Mouse (Mus musculus) embryonic facial prominence, embryonic 13.5 days (tissue): ENCODE measurements around the gene Mpzl3. TPM values are rescaled to one million over a fixed set of nuclear protein-coding genes. Genes with fewer than 3 reads are reported as not detected.

ENCODE experiments used
- ATAC-seq: fragments of 200-750 bp; cut with Nextera tagmentation; 2 replicates; pipeline ENCODE4 v1.8.0; 2017; ENCODE audit warnings: low read depth; ENCODE audit not compliant: insufficient number of reproducible peaks, insufficient read depth, low FRiP score, low TSS enrichment
- H3K27ac ChIP-seq: fragments of 300-500 bp; sonication (generic); 2 replicates; pipeline ENCODE4 v1.5.1; 2015; ENCODE audit warnings: moderate library complexity, mild to moderate bottlenecking, inconsistent platforms
- H3K27me3 ChIP-seq: fragments of 300-500 bp; sonication (generic); 2 replicates; pipeline ENCODE4 v1.6.1; 2015; ENCODE audit warnings: mild to moderate bottlenecking, inconsistent platforms
- H3K36me3 ChIP-seq: fragments of 300-500 bp; sonication (generic); 2 replicates; pipeline ENCODE4 v1.6.1; 2015; ENCODE audit warnings: mild to moderate bottlenecking, inconsistent platforms
- H3K4me1 ChIP-seq: fragments of 300-500 bp; sonication (generic); 2 replicates; pipeline ENCODE4 v1.6.1; 2015; ENCODE audit warnings: inconsistent platforms
- H3K4me2 ChIP-seq: fragments of 300-500 bp; sonication (generic); 2 replicates; pipeline ENCODE4 v1.6.1; 2015; ENCODE audit warnings: moderate library complexity, mild to moderate bottlenecking, inconsistent platforms
- H3K4me3 ChIP-seq: fragments of 300-500 bp; sonication (generic); 2 replicates; pipeline ENCODE4 v1.5.1; 2015; ENCODE audit warnings: mild to moderate bottlenecking, inconsistent platforms
- H3K9ac ChIP-seq: fragments of 300-500 bp; sonication (generic); 2 replicates; pipeline ENCODE4 v1.6.1; 2015; ENCODE audit warnings: mild to moderate bottlenecking, inconsistent platforms
- H3K9me3 ChIP-seq: fragments of 300-500 bp; sonication (generic); 2 replicates; pipeline ENCODE4 v1.6.1; 2016; ENCODE audit warnings: inconsistent platforms
- WGBS: fragments of 180-500 bp; shearing (Covaris S2); methylation state at CpG from one replicate; pipeline ENCODE4 v1.1.7; 2015; ENCODE audit warnings: mixed read lengths; 5-methylcytosine and 5-hydroxymethylcytosine counted together
- polyA plus RNA-seq: library from polyadenylated mRNA; unstranded; fragments of >200 nt; fragmentation: Nextera tagmentation; extraction: Ambion mirVana; gene quantifications from 2 replicates; pipeline ENCODE4 v1.2.1, GENCODE M21; 2015

Gene Mpzl3
- polyA plus RNA-seq, 1 experiment from 2014 or later, result 1.8 TPM

GRCm38 (mm10) chr9:45105596-45106374 lies 50.8 kb downstream of the Mpzl3 start:
- H3K4me1 ChIP-seq, result no peaks in the 10 kb centered on the region
- no peak overlapping the region for H3K4me2 ChIP-seq
- no peaks in the 10 kb centered on the region for H3K27me3 ChIP-seq
- H3K4me3 ChIP-seq, result no peak overlapping the region
- ATAC-seq, result no peak
- no peaks in the 10 kb centered on the region for H3K9me3 ChIP-seq
- H3K27ac ChIP-seq, result no peak overlapping the region
- H3K36me3 ChIP-seq, result no peaks in the 10 kb centered on the region
- 83% methylated on average over 2 of the region's 2 CpGs for WGBS
- no peak overlapping the region for H3K9ac ChIP-seq

DNA sequence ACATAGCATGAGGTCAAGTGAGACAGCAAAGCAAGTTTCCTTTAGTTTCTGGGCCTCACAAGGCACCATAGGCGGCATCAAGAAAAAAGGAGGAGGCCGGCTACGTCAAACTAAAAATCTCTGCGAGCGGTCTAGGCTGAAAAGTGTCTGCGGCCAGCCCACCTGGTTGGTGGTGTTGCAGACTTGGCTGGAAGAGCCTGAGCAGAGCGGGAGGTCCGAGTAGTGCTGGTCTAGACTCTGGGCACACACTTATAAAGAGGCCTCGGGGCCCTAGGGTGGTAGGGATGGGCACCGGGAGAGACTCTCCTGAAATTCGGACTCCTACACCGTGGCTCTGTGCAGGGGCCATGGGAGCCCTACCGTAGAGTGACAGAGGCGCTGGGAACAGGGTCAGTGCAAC lies 60.7 kb downstream of the Mpzl3 start:
- WGBS, result 2% methylated on average over 14 of the region's 14 CpGs
- Histone ChIP-seq H3K36me3 (no peaks in the 10 kb centered on the region), H3K4me1 (peaks cover 22% of the 10 kb centered on the region), H3K27me3 (no peaks in the 10 kb centered on the region), H3K27ac (peak overlapping the region; percentile 17; the same call in 1 of the 2 replicates), H3K4me3 (peak overlapping the region; percentile 49), H3K9me3 (no peaks in the 10 kb centered on the region), H3K4me2 (peak overlapping the region; percentile 71), H3K9ac (peak overlapping the region; percentile 67)
- ATAC-seq, result peak; percentile 71

GRCm38 (mm10) chr9:45116819-45117218 lies 61.8 kb downstream of the Mpzl3 start:
- no peak for ATAC-seq

GRCm38 (mm10) chr9:45117741-45118431 lies 62.9 kb downstream of the Mpzl3 start, which contains the start of gene Scn2b:
Gene Scn2b, plus strand, starts transcription at chr9:45117782.
- Histone ChIP-seq H3K4me1 (peaks cover 36% of the 10 kb centered on the region), H3K36me3 (no peaks in the 10 kb centered on the region), H3K9me3 (no peaks in the 10 kb centered on the region), H3K4me2 (peak within 1 kb of the TSS; percentile 71), H3K9ac (peak within 1 kb of the TSS; percentile 85), H3K27me3 (no peaks in the 10 kb centered on the region), H3K27ac (peak within 1 kb of the TSS; percentile 86), H3K4me3 (peak within 1 kb of the TSS; percentile 69)
- no peak for ATAC-seq
- under 1% methylated on average over 13 of the region's 13 CpGs for WGBS

More at GRCm38 (mm10) chr9:45116819-45117218, 61.8 kb downstream of the Mpzl3 start:
- 66% methylated on average over 9 of the region's 9 CpGs for WGBS
- no peak overlapping the region for H3K27ac ChIP-seq
- H3K4me1 ChIP-seq, result peaks cover 29% of the 10 kb centered on the region
- no peaks in the 10 kb centered on the region for H3K27me3 ChIP-seq
- no peaks in the 10 kb centered on the region for H3K9me3 ChIP-seq
- H3K4me3 ChIP-seq, result no peak overlapping the region
- H3K9ac ChIP-seq, result no peak overlapping the region
- H3K36me3 ChIP-seq, result no peaks in the 10 kb centered on the region
- no peak overlapping the region for H3K4me2 ChIP-seq

DNA sequence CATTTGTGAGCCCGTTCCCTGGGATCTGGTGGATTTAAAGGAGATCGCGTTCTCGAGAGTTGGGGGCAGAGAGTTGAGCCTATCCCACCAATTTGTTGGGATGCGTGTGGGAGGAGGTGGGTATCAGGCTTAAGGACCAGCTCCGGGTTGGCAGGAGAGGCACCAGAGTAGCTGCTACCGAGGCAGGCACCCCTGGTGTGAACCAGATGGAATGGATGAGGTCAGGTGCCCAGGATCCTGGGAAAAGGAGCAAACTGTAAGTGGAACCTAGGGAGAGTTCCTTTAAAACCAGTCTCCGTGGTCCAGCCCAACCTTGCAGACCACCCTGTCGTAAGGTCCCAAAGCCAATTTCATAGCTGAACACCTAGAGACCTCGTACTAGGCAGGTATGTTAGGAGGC lies 63.6 kb downstream of the Mpzl3 start:
- Histone ChIP-seq H3K36me3 (no peaks in the 10 kb centered on the region), H3K4me1 (peaks cover 36% of the 10 kb centered on the region), H3K4me3 (peak overlapping the region; percentile 69), H3K9ac (peak overlapping the region; percentile 85), H3K4me2 (peak overlapping the region; percentile 71), H3K27me3 (no peaks in the 10 kb centered on the region), H3K27ac (no peak overlapping the region), H3K9me3 (no peaks in the 10 kb centered on the region)
- 24% methylated on average over 10 of the region's 10 CpGs for WGBS
- no peak for ATAC-seq

- peak overlapping the region; percentile 69; the same call in 1 of the 2 replicates for H3K4me3 ChIP-seq
- H3K36me3 ChIP-seq, result no peaks in the 10 kb centered on the region
- no peak overlapping the region for H3K27ac ChIP-seq
- no peaks in the 10 kb centered on the region for H3K9me3 ChIP-seq
- no peak for ATAC-seq
- peaks cover 36% of the 10 kb centered on the region for H3K4me1 ChIP-seq
- H3K9ac ChIP-seq, result no peak overlapping the region
- peak overlapping the region; percentile 71 for H3K4me2 ChIP-seq
- WGBS, result 91% methylated on average over 8 of the region's 8 CpGs
- no peaks in the 10 kb centered on the region for H3K27me3 ChIP-seq
These were observed 64.4 kb downstream of the Mpzl3 start for GRCm38 (mm10) chr9:45119316-45119953.

DNA sequence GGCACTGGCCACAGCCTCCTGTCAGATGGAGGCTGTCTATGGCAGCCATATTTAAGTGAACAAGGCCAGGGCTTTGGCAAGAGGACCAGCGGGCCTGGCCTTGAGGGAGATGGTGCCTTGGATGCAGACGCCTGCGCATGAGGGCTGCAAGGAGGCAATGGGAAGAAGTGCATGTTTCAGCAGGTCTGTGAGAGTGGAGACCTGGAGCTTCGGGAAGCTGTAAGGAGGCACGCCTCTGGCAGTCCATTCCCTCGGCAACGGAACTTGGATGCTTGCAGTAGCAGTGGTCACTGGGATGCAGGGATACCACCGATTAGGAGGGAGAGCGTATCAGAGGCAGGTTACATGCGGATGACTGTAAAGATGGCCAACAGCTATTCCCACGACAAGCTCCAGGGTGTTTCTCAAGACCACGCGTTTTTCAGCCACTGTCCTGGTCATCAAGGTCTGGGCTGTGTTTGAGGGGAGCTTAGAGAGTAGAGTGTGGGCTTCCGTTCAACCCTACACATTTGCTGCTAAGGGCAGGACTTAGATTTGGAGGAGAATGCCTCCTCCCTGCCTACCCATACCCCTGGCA lies 65.1 kb downstream of the Mpzl3 start:
- no peak overlapping the region for H3K9ac ChIP-seq
- 86% methylated on average over 14 of the region's 14 CpGs for WGBS
- H3K4me3 ChIP-seq, result no peak overlapping the region
- no peaks in the 10 kb centered on the region for H3K9me3 ChIP-seq
- H3K36me3 ChIP-seq, result no peaks in the 10 kb centered on the region
- H3K4me1 ChIP-seq, result peaks cover 36% of the 10 kb centered on the region
- no peak overlapping the region for H3K27ac ChIP-seq
- no peaks in the 10 kb centered on the region for H3K27me3 ChIP-seq
- H3K4me2 ChIP-seq, result no peak overlapping the region
- no peak for ATAC-seq

GRCm38 (mm10) chr9:45120567-45120966 lies 65.6 kb downstream of the Mpzl3 start:
- H3K4me2 ChIP-seq, result no peak overlapping the region
- no peak overlapping the region for H3K27ac ChIP-seq
- H3K4me3 ChIP-seq, result no peak overlapping the region
- WGBS, result 84% methylated on average over 6 of the region's 6 CpGs
- H3K27me3 ChIP-seq, result no peaks in the 10 kb centered on the region
- H3K9me3 ChIP-seq, result no peaks in the 10 kb centered on the region
- no peak for ATAC-seq
- no peak overlapping the region for H3K9ac ChIP-seq
- peaks cover 33% of the 10 kb centered on the region for H3K4me1 ChIP-seq
- H3K36me3 ChIP-seq, result peaks cover 4% of the 10 kb centered on the region; the same call in 1 of the 2 replicates

GRCm38 (mm10) chr9:45121001-45121400 lies 66.0 kb downstream of the Mpzl3 start:
- no peaks in the 10 kb centered on the region for H3K9me3 ChIP-seq
- 51% methylated on average over 6 of the region's 6 CpGs for WGBS
- peaks cover 31% of the 10 kb centered on the region for H3K4me1 ChIP-seq
- no peak for ATAC-seq
- no peak overlapping the region for H3K4me2 ChIP-seq
- H3K36me3 ChIP-seq, result peaks cover 8% of the 10 kb centered on the region
- H3K9ac ChIP-seq, result no peak overlapping the region
- H3K4me3 ChIP-seq, result no peak overlapping the region
- H3K27me3 ChIP-seq, result no peaks in the 10 kb centered on the region
- H3K27ac ChIP-seq, result no peak overlapping the region

- Histone ChIP-seq H3K4me2 (peak overlapping the region; percentile 54), H3K9me3 (no peaks in the 10 kb centered on the region), H3K4me3 (peak overlapping the region; percentile 20), H3K27ac (no peak overlapping the region), H3K36me3 (peaks cover 11% of the 10 kb centered on the region), H3K4me1 (peaks cover 27% of the 10 kb centered on the region), H3K9ac (0 out of 2 replicates have a peak overlapping the region, but pooled peaks have one; percentile 16), H3K27me3 (no peaks in the 10 kb centered on the region)
- 4% methylated on average over 10 of the region's 10 CpGs for WGBS
- ATAC-seq, result no peak; the same call in 1 of the 2 replicates
These were observed 66.8 kb downstream of the Mpzl3 start for GRCm38 (mm10) chr9:45121769-45122168.

GRCm38 (mm10) chr9:45122209-45122761 lies 67.3 kb downstream of the Mpzl3 start:
- Histone ChIP-seq H3K9ac (peak overlapping the region; percentile 36; the same call in 1 of the 2 replicates), H3K36me3 (peaks cover 11% of the 10 kb centered on the region), H3K4me2 (peak overlapping the region; percentile 54), H3K4me3 (peak overlapping the region; percentile 20), H3K9me3 (no peaks in the 10 kb centered on the region), H3K27ac (no peak overlapping the region), H3K4me1 (peaks cover 27% of the 10 kb centered on the region), H3K27me3 (no peaks in the 10 kb centered on the region)
- no peak for ATAC-seq
- 20% methylated on average over 9 of the region's 9 CpGs for WGBS
